Mouse (Mus musculus) mammary gland, adult 2 months (tissue): ENCODE measurements around the gene Ier5. TPM values are rescaled to one million over a fixed set of nuclear protein-coding genes. Genes with fewer than 3 reads are reported as not detected.

ENCODE experiments used
- polyA plus RNA-seq: library from polyadenylated mRNA; depleted of rRNA; stranded (reverse); fragments of >200 nt; gene quantifications from 2 replicates; pipeline ENCODE4 v1.2.3, GENCODE M21; 2012; ENCODE audit warnings: low replicate concordance; rRNA removed

The Ier5 gene
- 18.5 and 62.4 TPM in 2 replicates for polyA plus RNA-seq

DNA sequence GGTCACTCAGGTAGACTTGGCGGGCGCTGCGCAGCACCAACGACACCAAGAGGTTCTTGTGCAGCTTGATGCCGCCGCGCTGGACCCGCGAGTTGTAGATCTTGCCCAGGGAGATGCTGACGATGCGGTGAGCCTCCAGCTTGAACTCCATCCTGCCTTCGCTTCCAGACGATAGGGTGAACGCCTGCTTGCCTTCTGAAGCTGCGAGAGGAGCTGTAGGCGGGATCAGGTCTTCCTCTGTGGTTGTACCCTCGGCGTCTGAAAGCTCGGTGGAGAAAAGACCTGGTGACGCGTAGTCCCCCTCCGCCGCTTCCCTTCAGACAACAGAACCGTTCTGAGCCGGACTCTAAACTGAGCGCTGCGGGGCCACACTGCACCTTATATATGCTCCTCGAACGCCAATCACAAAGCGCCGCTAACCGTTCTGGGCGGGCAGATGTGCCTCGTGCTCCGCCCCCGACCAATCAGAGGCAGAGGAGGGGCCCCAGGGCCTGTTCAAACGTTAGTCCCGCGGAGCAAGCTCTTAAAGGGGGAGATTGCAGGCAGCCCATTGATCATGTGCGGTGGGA, at the start of gene Ier5:
Gene Ier5, minus strand, starts transcription at position 357 of the 569 bp plus-strand sequence.

DNA sequence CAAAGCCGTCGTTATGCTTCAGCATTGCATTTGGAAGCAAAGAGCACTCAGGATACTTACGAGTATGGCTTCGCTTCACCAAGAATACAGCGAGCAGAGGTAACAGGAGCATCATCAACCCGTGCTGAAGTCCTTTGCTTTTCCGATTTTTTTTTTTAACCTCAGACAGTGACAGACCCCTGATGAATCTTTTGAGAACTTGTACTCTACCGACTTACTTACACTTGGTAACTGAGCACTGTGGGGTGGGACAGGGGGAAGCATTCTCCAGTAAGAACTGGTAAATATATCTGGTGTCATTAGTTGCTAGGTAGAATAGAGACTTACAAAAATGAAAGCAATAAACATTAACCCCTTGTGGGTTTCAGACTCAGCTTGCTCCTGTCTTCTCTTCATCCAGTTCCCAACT, 47.1 kb upstream of the Ier5 start, which contains the start of gene Mr1:
Gene Mr1, minus strand, starts transcription at position 243 of the 409 bp plus-strand sequence.

Other genes starting within 250 kb of the Ier5 start
- 0.98 and 1.4 TPM in 2 replicates for gene Cacna1e, start 215.1 kb downstream of the Ier5 start, polyA plus RNA-seq
- gene Mr1, start 47.2 kb upstream of the Ier5 start, polyA plus RNA-seq, result 6.1 and 16.9 TPM in 2 replicates
- 54.4 and 103 TPM in 2 replicates for gene Stx6, start 59.1 kb upstream of the Ier5 start, polyA plus RNA-seq
- 7.9 and 8.5 TPM in 2 replicates for gene BC034090, start 144.8 kb upstream of the Ier5 start, polyA plus RNA-seq